Mouse (Mus musculus) E14TG2a.4 (cell line): Measurements from ENCODE around the gene Timm44.

Experiments used
- CTCF ChIP-seq: conservative IDR thresholded peaks from 2 replicates; pipeline ENCODE4 v1.5.1; 2014; ENCODE audit warnings: low read length
- NANOG ChIP-seq: IDR thresholded peaks from 2 replicates; pipeline ENCODE4 v1.6.1; 2014; ENCODE audit warnings: borderline replicate concordance, low read length, mixed read lengths

DNA sequence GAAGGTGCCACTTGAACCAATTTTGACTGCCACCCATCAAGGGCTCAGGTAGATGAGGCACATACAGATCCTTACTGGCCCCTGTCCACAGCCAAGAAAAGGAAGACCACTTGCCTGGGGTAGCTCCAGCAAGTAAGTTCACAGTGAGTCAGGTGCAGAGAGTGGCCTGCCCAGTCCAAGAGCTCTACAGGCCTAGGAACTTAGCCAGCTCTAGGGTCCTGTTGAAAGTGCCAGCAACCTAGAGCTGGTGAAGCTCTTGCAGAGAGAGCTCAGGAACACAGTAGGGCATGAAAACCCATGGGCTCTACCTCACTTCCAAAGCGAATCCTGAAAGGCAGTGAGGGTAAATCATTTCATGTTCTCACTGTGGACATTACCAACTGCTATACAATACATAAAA lies 44.7 kb upstream of the Timm44 start:
- no peak for TF ChIP-seq CTCF
- no peak for TF ChIP-seq NANOG
